Mouse (Mus musculus): ENCODE measurements around the gene Map4k2.

GRCm38 (mm10) chr19:6364317-6364725, 23.4 kb downstream of the Map4k2 start:
- peak; percentile 91 for TF ChIP-seq POLR2A (IDR thresholded peaks at IDR 0.05; ENCODE audit: control insufficient read depth, low read depth, low read length)
- TF ChIP-seq CTCF (IDR thresholded peaks at IDR 0.05; ENCODE audit: control insufficient read depth, insufficient read depth, insufficient replicate concordance, low read depth, low read length) = no peak; the same call in 1 of the 2 replicates

Measured in testis, adult 2 months (tissue).